Mouse (Mus musculus): ENCODE results near the gene Jmjd7.

- TF ChIP-seq CTCF (conservative IDR thresholded peaks at IDR 0.05 in 1 of 2, IDR thresholded peaks at IDR 0.05 in 1 of 2; ENCODE audit: low read depth in 2 of 2, low read length in 2 of 2) (no peak), ZC3H11A (IDR thresholded peaks at IDR 0.05; ENCODE audit: low read depth, low read length) (no peak), POLR2A (IDR thresholded peaks at IDR 0.05; ENCODE audit: low read depth, low read length) (no peak)
These were observed 19.5 kb upstream of the Jmjd7 start for GRCm38 (mm10) chr2:120007680-120008210.
